Mouse (Mus musculus): Measurements from ENCODE around the gene Gm10197. TPM values are rescaled to one million over a fixed set of nuclear protein-coding genes. Genes with fewer than 3 reads are reported as not detected.

Gene Gm10197
- polyA plus RNA-seq, 1 experiment from 2014 or later = 2.2 TPM

GRCm38 (mm10) chr19:53390495-53391007 lies 19.0 kb upstream of the Gm10197 start, which contains the start of gene Smndc1:
TSS of gene Smndc1 (minus strand) at chr19:53390578.
- Histone ChIP-seq H3K4me1 (replicated peaks; ENCODE audit: control insufficient read depth, insufficient read depth, low read length) (peaks cover 9% of the 10 kb centered on the region), H3K9me3 (ENCODE audit: control insufficient read depth, low read length) (no peaks in the 10 kb centered on the region), H3K4me2 (ENCODE audit: low read length) (peak within 1 kb of the TSS; percentile 76), H3K9ac (ENCODE audit: low read length) (peak within 1 kb of the TSS; percentile 99), H3K27ac (ENCODE audit: low read depth) (peak within 1 kb of the TSS; percentile 99), H3K36me3 (ENCODE audit: control insufficient read depth, insufficient read depth, low read length) (peaks cover 34% of the 10 kb centered on the region), H3K27me3 (replicated peaks; ENCODE audit: control insufficient read depth, insufficient read depth, low read length) (no peaks in the 10 kb centered on the region), H3K4me3 (ENCODE audit: low read depth, low read length) (peak within 1 kb of the TSS; percentile 98)
- under 1% methylated on average over 48 of the region's 48 CpGs for WGBS
- ATAC-seq (replicated peaks; ENCODE audit: low FRiP score, low TSS enrichment, low read depth) = peak; percentile 97
- peak; percentile 98 for DNase-seq (ENCODE audit: low spot score)

- ATAC-seq (replicated peaks; ENCODE audit: low FRiP score, low TSS enrichment, low read depth) = peak; percentile 93
Measured at GRCm38 (mm10) chr19:53389851-53390431, 18.4 kb upstream of the Gm10197 start.

GRCm38 (mm10) chr19:53389417-53389816 lies 17.9 kb upstream of the Gm10197 start:
- H3K36me3 ChIP-seq (ENCODE audit: control insufficient read depth, insufficient read depth, low read length) = peaks cover 44% of the 10 kb centered on the region
- H3K27ac ChIP-seq (ENCODE audit: low read depth) = peak overlapping the region; percentile 99
- no peaks in the 10 kb centered on the region for H3K9me3 ChIP-seq (ENCODE audit: control insufficient read depth, low read length)
- no peak for ATAC-seq (replicated peaks; ENCODE audit: low FRiP score, low TSS enrichment, low read depth)
- no peak for DNase-seq (ENCODE audit: low spot score)
- H3K4me2 ChIP-seq (ENCODE audit: low read length) = peak overlapping the region; percentile 63
- peak overlapping the region; percentile 99 for H3K9ac ChIP-seq (ENCODE audit: low read length)
- 21% methylated on average over 6 of the region's 6 CpGs for WGBS
- peak overlapping the region; percentile 98 for H3K4me3 ChIP-seq (ENCODE audit: low read depth, low read length)
- H3K4me1 ChIP-seq (replicated peaks; ENCODE audit: control insufficient read depth, insufficient read depth, low read length) = peaks cover 9% of the 10 kb centered on the region
- H3K27me3 ChIP-seq (replicated peaks; ENCODE audit: control insufficient read depth, insufficient read depth, low read length) = no peaks in the 10 kb centered on the region

More at GRCm38 (mm10) chr19:53389851-53390431, 18.4 kb upstream of the Gm10197 start:
- under 1% methylated on average over 59 of the region's 59 CpGs for WGBS
- DNase-seq (ENCODE audit: low spot score) = peak; percentile 86
- Histone ChIP-seq H3K27ac (ENCODE audit: low read depth) (peak overlapping the region; percentile 99), H3K36me3 (ENCODE audit: control insufficient read depth, insufficient read depth, low read length) (peaks cover 39% of the 10 kb centered on the region), H3K9me3 (ENCODE audit: control insufficient read depth, low read length) (no peaks in the 10 kb centered on the region), H3K4me2 (ENCODE audit: low read length) (peak overlapping the region; percentile 63), H3K4me1 (replicated peaks; ENCODE audit: control insufficient read depth, insufficient read depth, low read length) (peaks cover 9% of the 10 kb centered on the region), H3K4me3 (ENCODE audit: low read depth, low read length) (peak overlapping the region; percentile 98), H3K27me3 (replicated peaks; ENCODE audit: control insufficient read depth, insufficient read depth, low read length) (no peaks in the 10 kb centered on the region), H3K9ac (ENCODE audit: low read length) (peak overlapping the region; percentile 99)

GRCm38 (mm10) chr19:53383336-53383735 lies 11.8 kb upstream of the Gm10197 start:
- Histone ChIP-seq H3K27ac (ENCODE audit: low read depth) (no peak overlapping the region), H3K36me3 (ENCODE audit: control insufficient read depth, insufficient read depth, low read length) (peaks cover 95% of the 10 kb centered on the region), H3K4me2 (ENCODE audit: low read length) (no peak overlapping the region), H3K9me3 (ENCODE audit: control insufficient read depth, low read length) (no peaks in the 10 kb centered on the region), H3K9ac (ENCODE audit: low read length) (no peak overlapping the region), H3K4me1 (replicated peaks; ENCODE audit: control insufficient read depth, insufficient read depth, low read length) (no peaks in the 10 kb centered on the region), H3K27me3 (replicated peaks; ENCODE audit: control insufficient read depth, insufficient read depth, low read length) (no peaks in the 10 kb centered on the region), H3K4me3 (ENCODE audit: low read depth, low read length) (no peak overlapping the region)
- WGBS = 93% methylated on average over 15 of the region's 15 CpGs
- no peak for DNase-seq (ENCODE audit: low spot score)
- ATAC-seq (replicated peaks; ENCODE audit: low FRiP score, low TSS enrichment, low read depth) = no peak

GRCm38 (mm10) chr19:53378421-53378820 lies 6.9 kb upstream of the Gm10197 start:
- Histone ChIP-seq H3K9me3 (ENCODE audit: control insufficient read depth, low read length) (no peaks in the 10 kb centered on the region), H3K36me3 (ENCODE audit: control insufficient read depth, insufficient read depth, low read length) (peaks cover 79% of the 10 kb centered on the region), H3K27me3 (replicated peaks; ENCODE audit: control insufficient read depth, insufficient read depth, low read length) (no peaks in the 10 kb centered on the region), H3K4me2 (ENCODE audit: low read length) (no peak overlapping the region), H3K27ac (ENCODE audit: low read depth) (no peak overlapping the region), H3K4me3 (ENCODE audit: low read depth, low read length) (no peak overlapping the region), H3K9ac (ENCODE audit: low read length) (no peak overlapping the region), H3K4me1 (replicated peaks; ENCODE audit: control insufficient read depth, insufficient read depth, low read length) (no peaks in the 10 kb centered on the region)
- ATAC-seq (replicated peaks; ENCODE audit: low FRiP score, low TSS enrichment, low read depth) (no peak), DNase-seq (ENCODE audit: low spot score) (no peak)
- 95% methylated on average over 10 of the region's 10 CpGs for WGBS

- ATAC-seq (replicated peaks; ENCODE audit: low FRiP score, low TSS enrichment, low read depth) (no peak), DNase-seq (ENCODE audit: low spot score) (no peak)
- H3K4me1 ChIP-seq (replicated peaks; ENCODE audit: control insufficient read depth, insufficient read depth, low read length) = no peaks in the 10 kb centered on the region
- peaks cover 76% of the 10 kb centered on the region for H3K36me3 ChIP-seq (ENCODE audit: control insufficient read depth, insufficient read depth, low read length)
- no peaks in the 10 kb centered on the region for H3K9me3 ChIP-seq (ENCODE audit: control insufficient read depth, low read length)
- WGBS = 83% methylated on average over 8 of the region's 8 CpGs
- no peaks in the 10 kb centered on the region for H3K27me3 ChIP-seq (replicated peaks; ENCODE audit: control insufficient read depth, insufficient read depth, low read length)
- H3K4me3 ChIP-seq (ENCODE audit: low read depth, low read length) = no peak overlapping the region
- H3K9ac ChIP-seq (ENCODE audit: low read length) = no peak overlapping the region
- no peak overlapping the region for H3K27ac ChIP-seq (ENCODE audit: low read depth)
- H3K4me2 ChIP-seq (ENCODE audit: low read length) = no peak overlapping the region
Measured at GRCm38 (mm10) chr19:53377652-53378051, 6.1 kb upstream of the Gm10197 start.

- 91% methylated on average over 9 of the region's 9 CpGs for WGBS
- Histone ChIP-seq H3K9ac (ENCODE audit: low read length) (no peak overlapping the region), H3K4me2 (ENCODE audit: low read length) (no peak overlapping the region), H3K4me3 (ENCODE audit: low read depth, low read length) (no peak overlapping the region), H3K9me3 (ENCODE audit: control insufficient read depth, low read length) (no peaks in the 10 kb centered on the region), H3K27me3 (replicated peaks; ENCODE audit: control insufficient read depth, insufficient read depth, low read length) (no peaks in the 10 kb centered on the region), H3K27ac (ENCODE audit: low read depth) (no peak overlapping the region), H3K36me3 (ENCODE audit: control insufficient read depth, insufficient read depth, low read length) (peaks cover 76% of the 10 kb centered on the region), H3K4me1 (replicated peaks; ENCODE audit: control insufficient read depth, insufficient read depth, low read length) (no peaks in the 10 kb centered on the region)
- ATAC-seq (replicated peaks; ENCODE audit: low FRiP score, low TSS enrichment, low read depth) (no peak), DNase-seq (ENCODE audit: low spot score) (no peak)
Measured at GRCm38 (mm10) chr19:53375816-53376215, 4.2 kb upstream of the Gm10197 start.

GRCm38 (mm10) chr19:53375299-53375698 lies 3.7 kb upstream of the Gm10197 start:
- Histone ChIP-seq H3K36me3 (ENCODE audit: control insufficient read depth, insufficient read depth, low read length) (peaks cover 75% of the 10 kb centered on the region), H3K9me3 (ENCODE audit: control insufficient read depth, low read length) (no peaks in the 10 kb centered on the region), H3K4me2 (ENCODE audit: low read length) (no peak overlapping the region), H3K4me3 (ENCODE audit: low read depth, low read length) (no peak overlapping the region), H3K27me3 (replicated peaks; ENCODE audit: control insufficient read depth, insufficient read depth, low read length) (no peaks in the 10 kb centered on the region), H3K9ac (ENCODE audit: low read length) (no peak overlapping the region), H3K27ac (ENCODE audit: low read depth) (no peak overlapping the region), H3K4me1 (replicated peaks; ENCODE audit: control insufficient read depth, insufficient read depth, low read length) (no peaks in the 10 kb centered on the region)
- DNase-seq (ENCODE audit: low spot score) = no peak
- 93% methylated on average over 6 of the region's 6 CpGs for WGBS
- ATAC-seq (replicated peaks; ENCODE audit: low FRiP score, low TSS enrichment, low read depth) = no peak

GRCm38 (mm10) chr19:53373570-53373969 lies 2.0 kb upstream of the Gm10197 start:
- ATAC-seq (replicated peaks; ENCODE audit: low FRiP score, low TSS enrichment, low read depth) = no peak
- H3K27ac ChIP-seq (ENCODE audit: low read depth) = no peak overlapping the region
- 67% methylated on average over 2 of the region's 2 CpGs for WGBS
- H3K9ac ChIP-seq (ENCODE audit: low read length) = no peak overlapping the region
- H3K4me1 ChIP-seq (replicated peaks; ENCODE audit: control insufficient read depth, insufficient read depth, low read length) = peaks cover 2% of the 10 kb centered on the region; the same call in 1 of the 2 replicates
- H3K4me3 ChIP-seq (ENCODE audit: low read depth, low read length) = no peak overlapping the region
- no peak for DNase-seq (ENCODE audit: low spot score)
- no peak overlapping the region for H3K4me2 ChIP-seq (ENCODE audit: low read length)
- peaks cover 61% of the 10 kb centered on the region for H3K36me3 ChIP-seq (ENCODE audit: control insufficient read depth, insufficient read depth, low read length)
- no peaks in the 10 kb centered on the region for H3K9me3 ChIP-seq (ENCODE audit: control insufficient read depth, low read length)
- H3K27me3 ChIP-seq (replicated peaks; ENCODE audit: control insufficient read depth, insufficient read depth, low read length) = no peaks in the 10 kb centered on the region
